Mouse (Mus musculus): ENCODE data around the gene Triobp. TPM values are rescaled to one million over a fixed set of nuclear protein-coding genes. Genes with fewer than 3 reads are reported as not detected.

Triobp gene
- polyA plus RNA-seq, 1 experiment from 2014 or later = 46.4 TPM

GRCm38 (mm10) chr15:78908982-78909381 lies 38.5 kb upstream of the Triobp start:
- WGBS = 92% methylated on average over 8 of the region's 8 CpGs

GRCm38 (mm10) chr15:78912040-78912439 lies 35.5 kb upstream of the Triobp start:
- no peak for ATAC-seq (ENCODE audit: insufficient read depth, low FRiP score, low TSS enrichment)
- Histone ChIP-seq H3K4me2 (ENCODE audit: low read depth) (no peak overlapping the region), H3K27ac (ENCODE audit: low read depth, low read length) (no peak overlapping the region), H3K4me3 (ENCODE audit: low read depth, low read length) (no peak overlapping the region), H3K36me3 (ENCODE audit: control insufficient read depth, insufficient read depth, low read length) (no peaks in the 10 kb centered on the region), H3K27me3 (ENCODE audit: control insufficient read depth, insufficient read depth, low read length) (no peaks in the 10 kb centered on the region), H3K4me1 (ENCODE audit: control insufficient read depth, insufficient read depth, low read length) (peaks cover 20% of the 10 kb centered on the region), H3K9ac (ENCODE audit: low read length) (no peak overlapping the region), H3K9me3 (ENCODE audit: control insufficient read depth, low read length) (no peaks in the 10 kb centered on the region)
- DNase-seq (ENCODE audit: low spot score) = peak; percentile 52
- WGBS = 34% methylated on average over 9 of the region's 9 CpGs

More at GRCm38 (mm10) chr15:78908982-78909381, 38.5 kb upstream of the Triobp start:
- no peak overlapping the region for H3K4me2 ChIP-seq (ENCODE audit: low read depth)
- DNase-seq (ENCODE audit: low spot score) = no peak
- no peaks in the 10 kb centered on the region; the same call in 1 of the 2 replicates for H3K36me3 ChIP-seq (ENCODE audit: control insufficient read depth, insufficient read depth, low read length)
- no peaks in the 10 kb centered on the region for H3K4me1 ChIP-seq (ENCODE audit: control insufficient read depth, insufficient read depth, low read length)
- no peak overlapping the region for H3K9ac ChIP-seq (ENCODE audit: low read length)
- ATAC-seq (ENCODE audit: insufficient read depth, low FRiP score, low TSS enrichment) = no peak
- H3K27ac ChIP-seq (ENCODE audit: low read depth, low read length) = no peak overlapping the region
- no peak overlapping the region for H3K4me3 ChIP-seq (ENCODE audit: low read depth, low read length)
- H3K27me3 ChIP-seq (ENCODE audit: control insufficient read depth, insufficient read depth, low read length) = no peaks in the 10 kb centered on the region
- H3K9me3 ChIP-seq (ENCODE audit: control insufficient read depth, low read length) = no peaks in the 10 kb centered on the region

- peak within 1 kb of the TSS; percentile 85 for H3K9ac ChIP-seq (ENCODE audit: low read length)
- H3K27me3 ChIP-seq (ENCODE audit: control insufficient read depth, insufficient read depth, low read length) = no peaks in the 10 kb centered on the region
- DNase-seq (ENCODE audit: low spot score) (peak; percentile 98), ATAC-seq (ENCODE audit: insufficient read depth, low FRiP score, low TSS enrichment) (peak; percentile 92)
- under 1% methylated on average over 51 of the region's 51 CpGs for WGBS
- H3K4me3 ChIP-seq (ENCODE audit: low read depth, low read length) = peak within 1 kb of the TSS; percentile 75
- peaks cover 20% of the 10 kb centered on the region for H3K4me1 ChIP-seq (ENCODE audit: control insufficient read depth, insufficient read depth, low read length)
- no peaks in the 10 kb centered on the region for H3K9me3 ChIP-seq (ENCODE audit: control insufficient read depth, low read length)
- H3K36me3 ChIP-seq (ENCODE audit: control insufficient read depth, insufficient read depth, low read length) = peaks cover 6% of the 10 kb centered on the region
- peak within 1 kb of the TSS; percentile 91 for H3K27ac ChIP-seq (ENCODE audit: low read depth, low read length)
- H3K4me2 ChIP-seq (ENCODE audit: low read depth) = peak within 1 kb of the TSS; percentile 97
Observed at GRCm38 (mm10) chr15:78913632-78914090, 33.9 kb upstream of the Triobp start, which contains the start of gene Pdxp. Pdxp (plus strand) TSS chr15:78913919.

DNA sequence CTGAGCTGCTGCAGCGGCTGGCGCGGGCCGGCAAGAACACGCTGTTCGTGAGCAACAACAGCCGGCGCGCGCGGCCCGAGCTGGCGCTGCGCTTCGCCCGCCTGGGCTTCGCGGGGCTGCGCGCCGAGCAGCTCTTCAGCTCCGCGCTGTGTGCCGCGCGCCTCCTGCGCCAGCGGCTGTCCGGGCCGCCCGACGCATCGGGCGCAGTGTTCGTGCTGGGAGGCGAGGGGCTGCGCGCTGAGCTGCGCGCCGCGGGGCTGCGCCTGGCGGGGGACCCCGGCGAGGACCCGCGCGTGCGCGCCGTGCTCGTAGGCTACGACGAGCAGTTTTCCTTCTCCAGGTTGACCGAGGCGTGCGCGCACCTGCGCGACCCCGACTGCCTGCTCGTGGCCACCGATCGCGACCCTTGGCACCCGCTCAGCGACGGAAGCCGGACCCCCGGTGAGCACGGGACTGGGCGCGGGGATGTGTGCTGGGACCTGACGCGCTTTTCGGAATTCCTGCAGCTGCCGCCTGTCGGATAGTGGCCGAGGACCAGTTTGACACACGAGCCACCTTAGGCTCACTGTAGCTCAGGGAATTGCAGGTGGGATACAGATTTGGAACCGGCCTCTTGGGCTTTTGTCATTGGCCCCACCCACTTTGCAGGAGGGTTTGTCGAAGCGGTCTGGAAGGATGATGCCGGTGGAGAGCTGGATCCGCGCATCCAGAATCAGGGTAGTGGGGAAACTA lies 33.3 kb upstream of the Triobp start:
- H3K9ac ChIP-seq (ENCODE audit: low read length) = peak overlapping the region; percentile 85
- 0% methylated on average over 75 of the region's 87 CpGs for WGBS
- peak overlapping the region; percentile 91 for H3K27ac ChIP-seq (ENCODE audit: low read depth, low read length)
- no peaks in the 10 kb centered on the region for H3K9me3 ChIP-seq (ENCODE audit: control insufficient read depth, low read length)
- H3K4me2 ChIP-seq (ENCODE audit: low read depth) = peak overlapping the region; percentile 97
- peak overlapping the region; percentile 75 for H3K4me3 ChIP-seq (ENCODE audit: low read depth, low read length)
- DNase-seq (ENCODE audit: low spot score) = no peak
- peaks cover 6% of the 10 kb centered on the region for H3K36me3 ChIP-seq (ENCODE audit: control insufficient read depth, insufficient read depth, low read length)
- ATAC-seq (ENCODE audit: insufficient read depth, low FRiP score, low TSS enrichment) = peak; percentile 64
- H3K27me3 ChIP-seq (ENCODE audit: control insufficient read depth, insufficient read depth, low read length) = no peaks in the 10 kb centered on the region
- peaks cover 20% of the 10 kb centered on the region for H3K4me1 ChIP-seq (ENCODE audit: control insufficient read depth, insufficient read depth, low read length)

DNA sequence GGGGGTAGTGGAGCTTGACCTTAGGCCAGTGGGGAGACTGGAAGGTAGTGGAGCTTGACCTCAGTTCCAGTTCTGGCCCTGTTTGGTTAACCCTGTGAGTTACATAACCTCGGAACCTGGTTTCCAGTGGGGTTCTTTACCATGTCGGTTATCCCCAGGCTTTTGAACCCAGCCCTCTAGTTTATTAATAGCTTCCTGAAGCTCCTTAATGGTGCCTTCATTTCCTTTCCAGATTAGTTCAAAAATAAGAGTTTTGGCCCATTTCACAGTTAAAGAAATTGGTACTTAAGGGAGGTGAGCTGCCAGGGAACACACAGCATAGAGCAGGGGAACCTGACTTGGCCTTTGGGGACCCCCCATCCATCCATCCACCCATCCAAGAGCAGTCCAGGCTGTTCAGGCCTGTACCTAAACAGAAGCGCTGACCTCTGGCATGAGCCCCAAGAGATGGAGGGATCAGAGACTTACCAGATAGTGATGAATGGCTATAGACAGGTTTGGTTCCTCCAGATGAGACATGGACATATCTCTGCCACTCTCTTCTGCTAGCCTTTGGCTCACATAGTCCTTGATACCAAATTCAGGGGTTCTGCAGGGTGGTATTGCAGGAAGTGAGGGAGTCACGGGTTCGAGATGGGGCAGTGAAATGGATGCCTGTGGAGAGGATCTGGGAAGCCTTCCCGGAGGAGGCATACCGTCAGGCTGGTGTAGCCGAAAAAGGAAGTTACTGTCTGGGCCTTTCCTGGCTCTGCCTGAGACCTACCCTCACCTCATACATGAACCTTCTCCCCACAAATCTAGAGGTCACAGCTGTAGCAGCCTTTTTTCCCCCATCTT lies 32.5 kb upstream of the Triobp start:
- Histone ChIP-seq H3K4me2 (ENCODE audit: low read depth) (peak overlapping the region; percentile 97), H3K4me1 (ENCODE audit: control insufficient read depth, insufficient read depth, low read length) (peaks cover 20% of the 10 kb centered on the region), H3K27ac (ENCODE audit: low read depth, low read length) (no peak overlapping the region), H3K36me3 (ENCODE audit: control insufficient read depth, insufficient read depth, low read length) (peaks cover 6% of the 10 kb centered on the region), H3K4me3 (ENCODE audit: low read depth, low read length) (peak overlapping the region; percentile 75), H3K9me3 (ENCODE audit: control insufficient read depth, low read length) (no peaks in the 10 kb centered on the region), H3K27me3 (ENCODE audit: control insufficient read depth, insufficient read depth, low read length) (no peaks in the 10 kb centered on the region), H3K9ac (ENCODE audit: low read length) (peak overlapping the region; percentile 85)
- ATAC-seq (ENCODE audit: insufficient read depth, low FRiP score, low TSS enrichment) = no peak
- no peak for DNase-seq (ENCODE audit: low spot score)
- WGBS = 52% methylated on average over 8 of the region's 8 CpGs

GRCm38 (mm10) chr15:78915660-78916017 lies 31.9 kb upstream of the Triobp start:
- Histone ChIP-seq H3K4me3 (ENCODE audit: low read depth, low read length) (peak overlapping the region; percentile 75), H3K27ac (ENCODE audit: low read depth, low read length) (no peak overlapping the region), H3K9me3 (ENCODE audit: control insufficient read depth, low read length) (no peaks in the 10 kb centered on the region), H3K27me3 (ENCODE audit: control insufficient read depth, insufficient read depth, low read length) (no peaks in the 10 kb centered on the region), H3K4me2 (ENCODE audit: low read depth) (peak overlapping the region; percentile 97), H3K9ac (ENCODE audit: low read length) (peak overlapping the region; percentile 49; the same call in 1 of the 2 replicates), H3K4me1 (ENCODE audit: control insufficient read depth, insufficient read depth, low read length) (peaks cover 20% of the 10 kb centered on the region), H3K36me3 (ENCODE audit: control insufficient read depth, insufficient read depth, low read length) (peaks cover 6% of the 10 kb centered on the region)
- WGBS = 5% methylated on average over 8 of the region's 8 CpGs
- DNase-seq (ENCODE audit: low spot score) (peak; percentile 75), ATAC-seq (ENCODE audit: insufficient read depth, low FRiP score, low TSS enrichment) (no peak)

- no peak for ATAC-seq (ENCODE audit: insufficient read depth, low FRiP score, low TSS enrichment)
- 51% methylated on average over 12 of the region's 12 CpGs for WGBS
- no peak overlapping the region; the same call in 1 of the 2 replicates for H3K27ac ChIP-seq (ENCODE audit: low read depth, low read length)
- peak overlapping the region; percentile 97 for H3K4me2 ChIP-seq (ENCODE audit: low read depth)
- H3K4me1 ChIP-seq (ENCODE audit: control insufficient read depth, insufficient read depth, low read length) = peaks cover 20% of the 10 kb centered on the region
- H3K9ac ChIP-seq (ENCODE audit: low read length) = peak overlapping the region; percentile 49
- H3K36me3 ChIP-seq (ENCODE audit: control insufficient read depth, insufficient read depth, low read length) = peaks cover 6% of the 10 kb centered on the region
- DNase-seq (ENCODE audit: low spot score) = peak; percentile 30
- H3K4me3 ChIP-seq (ENCODE audit: low read depth, low read length) = peak overlapping the region; percentile 75
- H3K9me3 ChIP-seq (ENCODE audit: control insufficient read depth, low read length) = no peaks in the 10 kb centered on the region
- no peaks in the 10 kb centered on the region for H3K27me3 ChIP-seq (ENCODE audit: control insufficient read depth, insufficient read depth, low read length)
Observed at GRCm38 (mm10) chr15:78916052-78916826, 31.3 kb upstream of the Triobp start.

GRCm38 (mm10) chr15:78918126-78918525 lies 29.4 kb upstream of the Triobp start:
- H3K4me3 ChIP-seq (ENCODE audit: low read depth, low read length) = no peak overlapping the region
- DNase-seq (ENCODE audit: low spot score) (no peak), ATAC-seq (ENCODE audit: insufficient read depth, low FRiP score, low TSS enrichment) (no peak)
- H3K4me1 ChIP-seq (ENCODE audit: control insufficient read depth, insufficient read depth, low read length) = peaks cover 20% of the 10 kb centered on the region
- H3K27me3 ChIP-seq (ENCODE audit: control insufficient read depth, insufficient read depth, low read length) = no peaks in the 10 kb centered on the region
- peaks cover 6% of the 10 kb centered on the region for H3K36me3 ChIP-seq (ENCODE audit: control insufficient read depth, insufficient read depth, low read length)
- no peak overlapping the region for H3K4me2 ChIP-seq (ENCODE audit: low read depth)
- H3K27ac ChIP-seq (ENCODE audit: low read depth, low read length) = no peak overlapping the region
- H3K9me3 ChIP-seq (ENCODE audit: control insufficient read depth, low read length) = no peaks in the 10 kb centered on the region
- H3K9ac ChIP-seq (ENCODE audit: low read length) = no peak overlapping the region
- WGBS = 91% methylated on average over 23 of the region's 23 CpGs

All from neural tube, embryonic 11.5 days (tissue).